Mouse (Mus musculus): ENCODE data around the gene Mapk6.

DNA sequence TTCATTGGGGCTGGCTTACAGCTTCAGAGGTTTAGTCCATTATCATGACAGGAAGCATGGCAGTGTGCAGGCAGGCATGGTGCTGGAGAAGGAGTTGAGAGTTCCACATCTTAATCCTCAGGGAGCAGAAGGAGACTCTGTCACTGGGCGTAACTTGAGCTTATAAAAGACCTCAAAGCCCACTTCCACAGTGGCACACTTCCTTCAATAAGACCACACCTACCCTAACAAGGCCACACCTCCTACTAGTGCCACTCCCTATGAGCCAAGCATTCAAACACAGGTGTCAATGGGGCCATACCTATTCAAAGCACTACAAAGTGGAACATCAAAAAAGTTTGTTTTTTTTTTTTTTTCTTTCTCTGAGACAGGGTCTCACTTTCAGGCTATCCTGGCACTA, 19.9 kb upstream of the Mapk6 start:
- TF ChIP-seq CTCF (IDR thresholded peaks at IDR 0.05), result no peak
- TF ChIP-seq EP300 (IDR thresholded peaks at IDR 0.05), result no peak
